Mouse (Mus musculus) hindbrain, embryonic 10.5 days (tissue): ENCODE measurements around the gene Cdca4. TPM values are rescaled to one million over a fixed set of nuclear protein-coding genes. Genes with fewer than 3 reads are reported as not detected.

Experiments
- DNase-seq: peaks from one replicate; pipeline ENCODE4 v3.0.0-alpha.2; 2017; ENCODE audit warnings: low spot score
- H3K27ac ChIP-seq: fragments of 300-500 bp; sonication (generic); 2 replicates; pipeline ENCODE4 v1.5.1; 2016; ENCODE audit warnings: mild to moderate bottlenecking, moderate library complexity
- H3K27me3 ChIP-seq: fragments of 300-500 bp; sonication (generic); 2 replicates; pipeline ENCODE4 v1.6.1; 2016; ENCODE audit warnings: mild to moderate bottlenecking; ENCODE audit not compliant: poor library complexity, insufficient read depth, severe bottlenecking
- H3K36me3 ChIP-seq: fragments of 300-500 bp; sonication (generic); 2 replicates; pipeline ENCODE4 v1.6.1; 2016; ENCODE audit warnings: mild to moderate bottlenecking, moderate library complexity
- H3K4me1 ChIP-seq: fragments of 300-500 bp; sonication (generic); replicated peaks from 2 replicates; pipeline ENCODE4 v1.6.1; 2016; ENCODE audit warnings: mild to moderate bottlenecking
- H3K4me3 ChIP-seq: fragments of 300-500 bp; sonication (generic); 2 replicates; pipeline ENCODE4 v1.5.1; 2016; ENCODE audit warnings: mild to moderate bottlenecking, moderate library complexity
- H3K9me3 ChIP-seq: fragments of 300-500 bp; sonication (generic); 2 replicates; pipeline ENCODE4 v1.6.1; 2016; ENCODE audit warnings: mild to moderate bottlenecking, moderate library complexity
- WGBS: fragments of 180-500 bp; shearing (Covaris S2); methylation state at CpG from one replicate; pipeline ENCODE4 v1.1.7; 2016; 5-methylcytosine and 5-hydroxymethylcytosine counted together
- polyA plus RNA-seq: library from polyadenylated mRNA; unstranded; fragments of >200 nt; fragmentation: Nextera tagmentation; extraction: Ambion mirVana; gene quantifications from 2 replicates; pipeline ENCODE4 v1.2.1, GENCODE M21; 2016

Gene Cdca4
- polyA plus RNA-seq, 1 experiment from 2014 or later = 176 TPM

GRCm38 (mm10) chr12:112799237-112799970, 29.8 kb downstream of the Cdca4 start:
- Histone ChIP-seq H3K4me1 (peaks cover 55% of the 10 kb centered on the region), H3K27me3 (peaks cover 63% of the 10 kb centered on the region)
- no peak for DNase-seq

DNA sequence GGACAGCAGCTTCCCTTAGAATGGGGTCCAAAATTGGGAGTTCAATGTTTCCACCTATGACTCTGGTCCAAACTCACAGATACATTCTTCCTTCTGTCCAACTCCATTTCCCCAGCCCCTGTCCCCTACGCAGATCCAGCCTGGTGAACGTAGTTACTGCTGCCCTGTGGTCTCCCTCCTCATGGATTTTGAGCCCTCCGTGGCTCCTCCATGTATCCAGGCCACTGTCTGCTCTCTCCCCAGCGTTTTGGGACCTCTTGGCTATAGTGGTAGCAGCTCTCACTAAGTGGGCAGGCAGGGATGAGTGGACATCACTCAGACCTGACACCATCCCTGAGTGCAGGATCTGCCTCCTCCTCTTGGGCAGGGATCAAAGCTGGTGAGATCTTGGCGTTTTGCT, 30.5 kb downstream of the Cdca4 start:
- no peaks in the 10 kb centered on the region for H3K36me3 ChIP-seq
- H3K4me1 ChIP-seq = peaks cover 59% of the 10 kb centered on the region
- DNase-seq = no peak
- whole genome bisulfite sequencing = 70% methylated on average over 5 of the region's 5 CpGs
- no peak overlapping the region for H3K27ac ChIP-seq
- no peak overlapping the region for H3K4me3 ChIP-seq
- H3K27me3 ChIP-seq = peaks cover 56% of the 10 kb centered on the region
- no peaks in the 10 kb centered on the region for H3K9me3 ChIP-seq

More at GRCm38 (mm10) chr12:112799237-112799970, 29.8 kb downstream of the Cdca4 start:
- no peaks in the 10 kb centered on the region for H3K9me3 ChIP-seq
- 83% methylated on average over 10 of the region's 10 CpGs for WGBS
- no peak overlapping the region for H3K4me3 ChIP-seq
- no peaks in the 10 kb centered on the region for H3K36me3 ChIP-seq
- no peak overlapping the region for H3K27ac ChIP-seq

DNA sequence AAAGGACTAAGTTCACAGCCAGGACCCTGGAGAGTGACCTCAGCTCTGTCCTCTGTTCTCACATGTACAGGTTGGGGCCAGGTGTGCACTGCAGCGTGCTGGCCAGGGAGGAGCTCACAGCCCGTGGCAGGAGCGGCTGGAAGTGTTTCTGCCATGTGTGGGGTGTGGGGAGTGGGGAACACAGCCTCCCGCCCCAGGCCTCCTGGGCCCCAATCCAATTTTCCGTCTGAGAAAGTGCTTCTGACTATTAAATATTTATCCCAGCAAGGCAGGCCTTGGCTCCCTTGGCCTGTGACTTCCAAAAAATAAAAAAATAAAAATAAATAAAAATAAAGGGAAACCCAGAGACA, 30.9 kb downstream of the Cdca4 start:
- Histone ChIP-seq H3K27ac (no peak overlapping the region), H3K4me3 (no peak overlapping the region), H3K9me3 (no peaks in the 10 kb centered on the region), H3K27me3 (peaks cover 52% of the 10 kb centered on the region), H3K36me3 (no peaks in the 10 kb centered on the region), H3K4me1 (peaks cover 59% of the 10 kb centered on the region)
- DNase-seq = no peak
- 52% methylated on average over 5 of the region's 5 CpGs for WGBS

- Histone ChIP-seq H3K4me3 (no peak overlapping the region), H3K27me3 (peaks cover 47% of the 10 kb centered on the region), H3K36me3 (no peaks in the 10 kb centered on the region), H3K9me3 (no peaks in the 10 kb centered on the region), H3K4me1 (peaks cover 56% of the 10 kb centered on the region), H3K27ac (no peak overlapping the region)
- WGBS = 69% methylated on average over 15 of the region's 15 CpGs
- DNase-seq = no peak
Observed at GRCm38 (mm10) chr12:112797672-112798331, 31.4 kb downstream of the Cdca4 start.

DNA sequence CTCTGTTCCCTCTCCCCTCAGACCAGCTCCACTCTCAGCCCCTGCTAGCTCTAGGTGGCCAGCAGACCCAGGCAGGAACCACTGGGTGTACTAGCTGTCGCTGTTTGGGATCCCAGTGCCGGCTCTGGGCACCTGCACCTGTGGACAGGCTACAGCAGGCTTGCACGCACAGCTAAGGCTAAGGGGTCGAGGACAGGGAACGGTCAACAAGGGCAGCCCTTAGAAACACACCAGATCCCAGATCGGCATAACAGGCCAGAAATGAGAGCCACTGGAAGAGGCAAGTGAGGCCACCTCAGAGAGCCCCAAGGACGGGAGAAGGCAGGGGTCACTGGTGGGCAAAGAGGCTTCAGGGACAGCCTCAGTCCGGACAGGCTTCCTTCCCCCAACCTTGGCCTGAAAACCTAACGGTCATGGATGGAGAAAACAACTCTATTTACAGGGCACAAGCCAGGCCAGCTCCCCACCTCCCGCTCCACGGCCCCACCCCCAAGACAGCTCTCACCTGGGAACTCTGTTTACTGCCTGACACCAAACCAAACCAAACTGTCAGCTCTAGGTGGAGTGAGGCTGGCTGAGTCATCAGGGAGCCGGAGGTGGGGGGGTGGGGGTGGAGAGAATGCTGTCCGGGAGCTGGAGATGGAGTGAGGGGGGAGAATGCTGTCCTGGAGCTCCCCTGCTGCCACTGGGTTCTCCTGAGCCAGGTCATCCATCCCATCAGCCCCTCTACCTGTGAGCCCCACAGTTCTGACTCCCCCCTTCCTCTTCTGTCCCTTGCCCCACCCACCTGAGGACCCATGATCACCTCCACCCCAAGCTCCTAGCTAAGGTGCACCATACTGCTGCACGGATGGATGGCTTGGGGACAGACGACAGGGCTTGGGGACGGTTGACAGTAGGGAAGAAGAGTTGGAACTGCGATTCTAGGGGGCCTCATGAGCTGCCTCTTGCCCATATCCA, 32.4 kb downstream of the Cdca4 start:
- Histone ChIP-seq H3K4me1 (peaks cover 46% of the 10 kb centered on the region), H3K27me3 (peaks cover 37% of the 10 kb centered on the region), H3K36me3 (no peaks in the 10 kb centered on the region), H3K4me3 (no peak overlapping the region), H3K27ac (no peak overlapping the region), H3K9me3 (no peaks in the 10 kb centered on the region)
- WGBS = 58% methylated on average over 17 of the region's 17 CpGs
- no peak for DNase-seq

- no peak overlapping the region for H3K4me3 ChIP-seq
- H3K9me3 ChIP-seq = no peaks in the 10 kb centered on the region
- 65% methylated on average over 18 of the region's 18 CpGs for WGBS
- H3K27ac ChIP-seq = no peak overlapping the region
- peaks cover 25% of the 10 kb centered on the region for H3K27me3 ChIP-seq
- H3K4me1 ChIP-seq = peaks cover 43% of the 10 kb centered on the region
- H3K36me3 ChIP-seq = no peaks in the 10 kb centered on the region
- DNase-seq = no peak
Observed at GRCm38 (mm10) chr12:112795466-112796104, 33.6 kb downstream of the Cdca4 start.

DNA sequence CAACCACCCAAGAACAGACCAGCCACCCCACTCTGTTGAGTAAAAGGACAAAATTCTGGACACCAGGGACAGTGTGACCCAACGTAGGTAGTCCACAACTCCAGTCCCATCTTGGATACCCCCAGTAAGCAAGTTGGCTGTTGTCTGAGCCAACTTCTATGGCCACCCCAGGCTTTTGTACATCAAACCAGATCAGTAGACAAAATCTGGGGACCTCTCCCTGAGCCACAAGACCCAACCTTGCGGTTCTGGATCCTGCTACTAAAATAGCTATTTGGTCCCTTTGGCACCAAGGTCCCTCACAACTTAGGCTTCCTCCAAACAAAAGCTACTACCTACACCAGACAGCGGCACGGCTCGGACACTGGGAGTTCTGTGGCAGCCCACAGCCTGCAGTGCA, 34.2 kb downstream of the Cdca4 start:
- WGBS = 88% methylated on average over 5 of the region's 5 CpGs
- Histone ChIP-seq H3K36me3 (no peaks in the 10 kb centered on the region), H3K9me3 (no peaks in the 10 kb centered on the region), H3K4me3 (no peak overlapping the region), H3K27ac (no peak overlapping the region), H3K4me1 (peaks cover 38% of the 10 kb centered on the region), H3K27me3 (peaks cover 21% of the 10 kb centered on the region)
- DNase-seq = no peak

DNA sequence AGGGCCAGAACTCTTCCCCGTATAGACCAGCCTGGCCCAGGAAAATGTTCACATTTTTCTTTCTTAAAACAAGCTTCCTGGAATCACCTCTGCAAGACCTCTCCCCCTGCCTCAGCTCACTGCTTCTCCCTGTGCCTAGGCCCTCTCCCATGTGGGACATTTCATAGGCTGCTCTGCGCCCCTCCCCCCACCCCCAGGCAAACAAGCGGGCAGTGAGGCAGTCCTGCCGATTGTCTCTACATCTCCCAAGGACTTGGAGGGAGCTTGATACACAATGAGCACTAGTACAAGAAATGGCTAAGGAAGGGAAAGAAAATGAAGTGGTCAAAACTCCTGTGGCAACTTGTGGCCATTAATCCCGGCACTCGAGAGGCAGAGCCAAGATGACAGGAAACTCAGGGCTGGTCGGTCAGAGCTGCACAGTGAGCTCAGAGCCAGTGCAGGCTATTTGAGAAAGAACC, 34.8 kb downstream of the Cdca4 start:
- H3K9me3 ChIP-seq = no peaks in the 10 kb centered on the region
- WGBS = 34% methylated on average over 7 of the region's 7 CpGs
- peak overlapping the region; percentile 50; the same call in 1 of the 2 replicates for H3K27ac ChIP-seq
- H3K36me3 ChIP-seq = no peaks in the 10 kb centered on the region
- H3K4me1 ChIP-seq = peaks cover 38% of the 10 kb centered on the region
- peaks cover 20% of the 10 kb centered on the region for H3K27me3 ChIP-seq
- no peak overlapping the region for H3K4me3 ChIP-seq
- DNase-seq = no peak

DNA sequence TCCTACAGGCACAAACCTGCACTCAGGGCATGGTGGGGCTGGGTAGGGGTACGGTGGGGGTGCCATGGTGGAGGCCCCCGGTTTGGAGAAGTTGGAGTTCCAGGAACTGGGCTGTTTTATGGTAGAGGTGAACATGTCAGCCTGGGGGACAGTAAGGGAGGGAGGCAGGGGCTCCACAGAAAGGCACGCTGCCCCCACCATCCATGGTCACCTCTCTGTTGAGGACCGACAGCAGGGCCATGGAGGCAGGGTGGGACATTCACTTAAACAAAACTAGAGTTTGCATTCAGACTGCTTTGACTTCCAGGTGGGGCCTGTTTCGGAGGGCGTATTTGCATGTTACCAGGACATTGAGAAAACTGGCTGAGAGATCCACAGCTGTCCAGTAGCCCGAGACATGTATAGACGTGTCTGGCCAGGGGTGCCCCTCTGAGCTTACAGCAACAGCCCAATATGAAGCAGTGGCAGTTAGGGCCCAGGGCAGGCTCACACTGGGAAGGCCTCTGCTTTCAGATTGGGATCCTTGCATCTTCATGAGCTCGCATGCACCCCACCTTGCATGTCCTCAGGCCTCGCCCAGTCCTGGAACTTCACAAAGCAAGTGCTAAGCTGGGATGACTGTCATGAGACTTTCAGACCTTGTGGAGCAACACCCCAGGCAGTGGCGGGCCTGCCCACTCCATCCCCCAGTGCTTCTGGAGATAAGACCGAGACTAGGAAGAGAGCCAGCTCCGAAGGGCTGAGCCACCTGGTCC, 35.4 kb downstream of the Cdca4 start:
- no peak for DNase-seq
- H3K4me3 ChIP-seq = no peak overlapping the region
- H3K27me3 ChIP-seq = peaks cover 14% of the 10 kb centered on the region
- no peaks in the 10 kb centered on the region for H3K9me3 ChIP-seq
- WGBS = 73% methylated on average over 13 of the region's 13 CpGs
- H3K36me3 ChIP-seq = no peaks in the 10 kb centered on the region
- peak overlapping the region; percentile 50; the same call in 1 of the 2 replicates for H3K27ac ChIP-seq
- H3K4me1 ChIP-seq = peaks cover 38% of the 10 kb centered on the region

- Histone ChIP-seq H3K27me3 (no peaks in the 10 kb centered on the region), H3K36me3 (no peaks in the 10 kb centered on the region), H3K27ac (no peak overlapping the region), H3K9me3 (no peaks in the 10 kb centered on the region), H3K4me1 (peaks cover 31% of the 10 kb centered on the region), H3K4me3 (no peak overlapping the region)
- no peak for DNase-seq
- WGBS = 81% methylated on average over 8 of the region's 8 CpGs
Observed at GRCm38 (mm10) chr12:112791026-112791425, 38.2 kb downstream of the Cdca4 start.

GRCm38 (mm10) chr12:112774481-112774880, 54.7 kb downstream of the Cdca4 start:
- Histone ChIP-seq H3K4me1 (peaks cover 5% of the 10 kb centered on the region; the same call in 1 of the 2 replicates), H3K4me3 (no peak overlapping the region), H3K27ac (no peak overlapping the region), H3K27me3 (no peaks in the 10 kb centered on the region), H3K9me3 (peaks cover 7% of the 10 kb centered on the region; the same call in 1 of the 2 replicates), H3K36me3 (no peaks in the 10 kb centered on the region)
- WGBS = 94% methylated on average over 10 of the region's 10 CpGs
- no peak for DNase-seq
